Mouse (Mus musculus) left cerebral cortex, adult 6 months (tissue): ENCODE results near the gene Crebl2. TPM values are rescaled to one million over a fixed set of nuclear protein-coding genes. Genes with fewer than 3 reads are reported as not detected.

Experiments used
- long read RNA-seq, 2 experiments: library from polyadenylated mRNA; unstranded; transcript quantifications; one replicate each; pipeline ENCODE4 v2.0.0; 2019 to 2020
- polyA plus RNA-seq: library from polyadenylated mRNA; unstranded; fragments of <200 nt; fragmentation: Nextera tagmentation; gene quantifications from 2 replicates; pipeline ENCODE4 v1.2.3, GENCODE M21; 2021

Crebl2 gene
- 17.2 and 35.4 TPM in 2 replicates for polyA plus RNA-seq
- long read RNA-seq, experiment 1, transcript Crebl2-201 (5 exons, 3,629 nt), result major isoform, 7 of 22 reads
- long read RNA-seq, experiment 1, partial matches to known transcripts, result 11 of 22 reads
- long read RNA-seq, experiment 1, other reads (novel, unspliced or antisense), result 0 of 22 reads
- long read RNA-seq, experiment 2, partial matches to known transcripts, result 1 of 74 reads
- long read RNA-seq, experiment 2, other reads (novel, unspliced or antisense), result 73 of 74 reads

GRCm38 (mm10) chr6:134829786-134830700 lies at the start of gene Crebl2:
Gene Crebl2 (plus strand): TSS chr6:134830154.

GRCm38 (mm10) chr6:134792141-134793045 lies 37.6 kb upstream of the Crebl2 start, which contains the start of gene Dusp16:
Gene Dusp16 (minus strand): TSS chr6:134792625.

GRCm38 (mm10) chr6:134898095-134898965 lies 68.4 kb downstream of the Crebl2 start, which contains the start of gene Gpr19:
Gene Gpr19 (minus strand): TSS chr6:134898578.

Other genes with a start within 250 kb of the Crebl2 start
- gene Mansc1, start 197.7 kb upstream of the Crebl2 start, polyA plus RNA-seq, result 4.7 and 8.9 TPM in 2 replicates
- gene Borcs5, start 190.6 kb upstream of the Crebl2 start, polyA plus RNA-seq, result 65.2 and 72.1 TPM in 2 replicates
- gene Dusp16, start 37.5 kb upstream of the Crebl2 start, polyA plus RNA-seq, result 2.7 and 3.0 TPM in 2 replicates
- 25.5 and 27.6 TPM in 2 replicates for gene Gpr19, start 68.4 kb downstream of the Crebl2 start, polyA plus RNA-seq
- 27.8 and 38.1 TPM in 2 replicates for gene Cdkn1b, start 90.2 kb downstream of the Crebl2 start, polyA plus RNA-seq
- 1.8 and 2.0 TPM in 2 replicates for gene Apold1, start 151.6 kb downstream of the Crebl2 start, polyA plus RNA-seq
- gene Ddx47, start 181.5 kb downstream of the Crebl2 start, polyA plus RNA-seq, result 30.4 and 32.8 TPM in 2 replicates
- gene Gprc5a, start 235.5 kb downstream of the Crebl2 start, polyA plus RNA-seq, result 0.13 TPM in 1 of 2 replicates, not detected in the other